Mouse (Mus musculus): Measurements from ENCODE around the gene Ccdc15. TPM values are rescaled to one million over a fixed set of nuclear protein-coding genes. Genes with fewer than 3 reads are reported as not detected.

Gene Ccdc15
- 5.6 and 6.9 TPM in 2 replicates for polyA plus RNA-seq (2016; fragmentation: Nextera tagmentation; extraction: Ambion mirVana)

DNA sequence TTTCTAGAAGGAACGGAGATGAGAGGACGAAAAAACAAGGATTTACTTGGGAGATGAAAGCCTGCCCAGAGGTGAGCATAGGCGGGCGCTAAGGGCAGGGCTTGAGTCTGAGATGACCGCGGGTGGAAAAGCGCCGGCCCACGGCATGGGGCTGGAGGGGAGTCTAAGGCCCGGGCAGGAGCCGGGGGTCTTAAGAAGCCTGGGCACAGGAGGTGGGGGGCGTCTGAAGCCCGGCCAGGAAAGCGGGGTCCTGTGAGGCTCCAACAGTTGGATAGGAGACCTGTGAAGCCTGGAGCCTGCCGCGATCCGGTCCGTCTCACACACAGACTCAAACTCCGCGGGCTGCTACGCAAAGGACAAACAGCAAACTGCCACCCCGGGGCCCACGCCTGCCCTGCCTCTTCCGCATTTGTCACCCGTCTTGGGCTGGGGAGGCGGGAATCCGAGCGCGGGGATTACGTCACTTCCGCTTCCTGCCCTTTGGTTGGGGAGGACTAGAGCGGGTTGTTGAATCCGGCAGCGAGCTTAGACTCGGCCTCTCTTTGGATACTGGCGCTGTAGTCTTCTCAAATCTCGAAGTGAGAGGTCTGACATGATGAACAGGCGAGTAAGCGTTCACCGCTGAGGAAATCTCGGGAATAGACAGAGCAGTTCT, at the start of gene Ccdc15:
TSS of gene Ccdc15 (minus strand) at position 445 of the 655 bp plus-strand sequence.
- peak; percentile 97 for ATAC-seq

GRCm38 (mm10) chr9:37393482-37394131, 45.4 kb upstream of the Ccdc15 start:
- Histone ChIP-seq H3K27ac (no peak overlapping the region), H3K9me3 (replicated peaks) (no peaks in the 10 kb centered on the region), H3K4me1 (no peaks in the 10 kb centered on the region), H3K4me3 (no peak overlapping the region), H3K9ac (no peak overlapping the region), H3K36me3 (no peaks in the 10 kb centered on the region), H3K27me3 (replicated peaks) (no peaks in the 10 kb centered on the region), H3K4me2 (no peak overlapping the region)
- WGBS (ENCODE audit: insufficient replicate concordance), result 54% methylated on average over 8 of the region's 8 CpGs
- no peak for ATAC-seq

More for the DNA sequence above, at the start of gene Ccdc15:
- peaks cover 17% of the 10 kb centered on the region for H3K4me1 ChIP-seq
- no peaks in the 10 kb centered on the region for H3K27me3 ChIP-seq (replicated peaks)
- H3K36me3 ChIP-seq, result peaks cover 3% of the 10 kb centered on the region; the same call in 1 of the 2 replicates
- H3K9me3 ChIP-seq (replicated peaks), result no peaks in the 10 kb centered on the region
- H3K4me3 ChIP-seq, result peak within 1 kb of the TSS; percentile 80
- H3K9ac ChIP-seq, result peak within 1 kb of the TSS; percentile 93
- peak within 1 kb of the TSS; percentile 74 for H3K4me2 ChIP-seq
- peak within 1 kb of the TSS; percentile 97 for H3K27ac ChIP-seq
- WGBS (ENCODE audit: insufficient replicate concordance), result under 1% methylated on average over 41 of the region's 41 CpGs

- H3K9ac ChIP-seq, result no peak overlapping the region
- H3K27me3 ChIP-seq (replicated peaks), result no peaks in the 10 kb centered on the region
- ATAC-seq, result no peak
- no peaks in the 10 kb centered on the region for H3K4me1 ChIP-seq
- no peaks in the 10 kb centered on the region for H3K36me3 ChIP-seq
- H3K9me3 ChIP-seq (replicated peaks), result no peaks in the 10 kb centered on the region
- H3K4me3 ChIP-seq, result no peak overlapping the region
- no peak overlapping the region for H3K4me2 ChIP-seq
- no peak overlapping the region for H3K27ac ChIP-seq
- WGBS (ENCODE audit: insufficient replicate concordance), result 53% methylated on average over 2 of the region's 2 CpGs
Measured at GRCm38 (mm10) chr9:37392071-37392470, 43.8 kb upstream of the Ccdc15 start.

GRCm38 (mm10) chr9:37390891-37391290, 42.7 kb upstream of the Ccdc15 start:
- H3K27ac ChIP-seq, result no peak overlapping the region
- ATAC-seq, result no peak
- WGBS (ENCODE audit: insufficient replicate concordance), result 53% methylated on average over 2 of the region's 2 CpGs

GRCm38 (mm10) chr9:37384284-37385182, 36.3 kb upstream of the Ccdc15 start:
- peaks cover 38% of the 10 kb centered on the region for H3K27me3 ChIP-seq (replicated peaks)
- WGBS (ENCODE audit: insufficient replicate concordance), result 9% methylated on average over 54 of the region's 54 CpGs
- 0 out of 2 replicates have a peak overlapping the region, but pooled peaks have one; percentile 17 for H3K9ac ChIP-seq
- H3K27ac ChIP-seq, result no peak overlapping the region
- H3K4me1 ChIP-seq, result no peaks in the 10 kb centered on the region
- no peaks in the 10 kb centered on the region for H3K9me3 ChIP-seq (replicated peaks)
- H3K4me2 ChIP-seq, result peak overlapping the region; percentile 64
- peak; percentile 40; the same call in 1 of the 2 replicates for ATAC-seq
- peak overlapping the region; percentile 30 for H3K4me3 ChIP-seq
- H3K36me3 ChIP-seq, result no peaks in the 10 kb centered on the region

More at GRCm38 (mm10) chr9:37390891-37391290, 42.7 kb upstream of the Ccdc15 start:
- no peaks in the 10 kb centered on the region for H3K36me3 ChIP-seq
- H3K4me1 ChIP-seq, result no peaks in the 10 kb centered on the region
- H3K4me2 ChIP-seq, result no peak overlapping the region
- H3K9ac ChIP-seq, result no peak overlapping the region
- peaks cover 4% of the 10 kb centered on the region for H3K27me3 ChIP-seq (replicated peaks)
- no peak overlapping the region for H3K4me3 ChIP-seq
- no peaks in the 10 kb centered on the region for H3K9me3 ChIP-seq (replicated peaks)

DNA sequence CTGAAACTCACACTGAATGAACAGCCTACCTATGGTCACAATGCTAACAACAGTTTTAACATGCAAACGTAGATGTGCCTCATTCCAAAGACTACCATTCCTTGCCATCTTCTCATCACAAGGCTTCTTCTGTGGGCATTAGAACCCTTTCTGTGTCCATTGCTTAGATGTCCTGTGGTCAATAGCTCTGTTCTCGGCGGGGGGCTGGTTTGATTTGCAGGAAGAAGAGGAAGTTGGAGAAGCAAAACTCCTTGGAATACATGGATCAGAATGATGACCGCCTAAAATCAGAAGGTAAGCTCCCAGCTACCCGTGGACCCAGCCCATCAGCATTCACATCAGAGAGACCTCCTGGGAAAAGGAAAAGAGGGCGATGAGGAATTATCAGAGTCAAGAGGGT, 34.9 kb upstream of the Ccdc15 start:
- Histone ChIP-seq H3K4me2 (no peak overlapping the region), H3K9ac (no peak overlapping the region), H3K27me3 (replicated peaks) (peaks cover 38% of the 10 kb centered on the region), H3K36me3 (no peaks in the 10 kb centered on the region), H3K27ac (no peak overlapping the region), H3K4me1 (no peaks in the 10 kb centered on the region), H3K9me3 (replicated peaks) (no peaks in the 10 kb centered on the region), H3K4me3 (no peak overlapping the region)
- 71% methylated on average over 6 of the region's 6 CpGs for WGBS (ENCODE audit: insufficient replicate concordance)
- ATAC-seq, result no peak

DNA sequence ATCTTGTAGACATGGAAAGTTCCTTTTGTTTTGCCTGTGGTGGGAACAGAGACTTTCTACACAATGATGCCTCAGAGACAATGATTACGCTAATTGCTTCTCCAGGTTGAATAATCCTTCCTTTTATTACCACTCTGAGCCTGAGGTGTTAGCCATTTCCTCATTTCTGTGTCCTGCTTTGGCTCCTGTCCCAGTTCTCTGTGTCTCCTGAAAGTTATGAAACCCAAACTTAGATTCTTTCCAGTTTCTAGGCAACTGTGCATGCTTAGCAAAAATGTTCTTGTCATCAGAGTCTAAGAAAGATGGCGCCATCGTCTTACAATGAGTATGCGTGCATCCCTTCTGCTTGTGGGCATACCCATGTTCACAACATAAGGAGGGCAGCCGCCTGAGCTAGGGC, 27.5 kb upstream of the Ccdc15 start:
- Histone ChIP-seq H3K27ac (no peak overlapping the region), H3K9ac (no peak overlapping the region), H3K9me3 (replicated peaks) (no peaks in the 10 kb centered on the region), H3K4me1 (no peaks in the 10 kb centered on the region), H3K27me3 (replicated peaks) (no peaks in the 10 kb centered on the region), H3K36me3 (no peaks in the 10 kb centered on the region), H3K4me3 (no peak overlapping the region), H3K4me2 (no peak overlapping the region)
- no peak for ATAC-seq
- WGBS (ENCODE audit: insufficient replicate concordance), result 73% methylated on average over 5 of the region's 5 CpGs

DNA sequence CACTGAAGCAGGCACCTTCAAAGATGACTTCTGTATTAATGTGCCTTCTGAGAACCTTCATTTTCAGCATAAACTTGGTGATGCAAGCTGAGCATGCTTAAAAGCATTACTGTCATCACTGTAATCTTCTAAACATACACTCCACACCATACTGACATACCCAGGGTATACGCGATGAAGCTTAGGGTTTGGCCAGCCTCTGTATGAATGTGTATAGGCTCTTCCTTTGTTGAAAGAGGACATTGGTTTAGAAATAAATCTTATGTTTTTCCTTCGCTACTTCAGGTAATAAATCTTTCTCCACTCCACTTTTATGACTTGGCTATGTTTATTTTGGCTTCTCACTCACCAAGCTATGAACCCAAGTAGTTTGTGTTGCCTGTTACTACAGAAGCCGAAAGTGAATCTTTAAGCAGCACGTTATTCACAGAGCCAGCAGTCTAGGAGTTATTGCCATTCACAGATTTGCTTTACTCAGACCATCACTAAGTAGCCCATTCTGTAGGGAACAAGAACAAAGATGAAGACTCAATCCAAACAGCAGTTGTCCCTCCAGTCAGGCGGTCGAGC, 23.1 kb upstream of the Ccdc15 start:
- Histone ChIP-seq H3K4me1 (no peaks in the 10 kb centered on the region), H3K27me3 (replicated peaks) (no peaks in the 10 kb centered on the region), H3K4me3 (no peak overlapping the region), H3K9me3 (replicated peaks) (no peaks in the 10 kb centered on the region), H3K4me2 (no peak overlapping the region), H3K9ac (no peak overlapping the region), H3K36me3 (no peaks in the 10 kb centered on the region), H3K27ac (no peak overlapping the region)
- ATAC-seq, result no peak
- WGBS (ENCODE audit: insufficient replicate concordance), result 80% methylated on average over 7 of the region's 7 CpGs

- WGBS (ENCODE audit: insufficient replicate concordance), result 59% methylated on average over 8 of the region's 8 CpGs
- no peak overlapping the region for H3K27ac ChIP-seq
- no peak for ATAC-seq
Measured at GRCm38 (mm10) chr9:37368860-37369259, 20.6 kb upstream of the Ccdc15 start.

DNA sequence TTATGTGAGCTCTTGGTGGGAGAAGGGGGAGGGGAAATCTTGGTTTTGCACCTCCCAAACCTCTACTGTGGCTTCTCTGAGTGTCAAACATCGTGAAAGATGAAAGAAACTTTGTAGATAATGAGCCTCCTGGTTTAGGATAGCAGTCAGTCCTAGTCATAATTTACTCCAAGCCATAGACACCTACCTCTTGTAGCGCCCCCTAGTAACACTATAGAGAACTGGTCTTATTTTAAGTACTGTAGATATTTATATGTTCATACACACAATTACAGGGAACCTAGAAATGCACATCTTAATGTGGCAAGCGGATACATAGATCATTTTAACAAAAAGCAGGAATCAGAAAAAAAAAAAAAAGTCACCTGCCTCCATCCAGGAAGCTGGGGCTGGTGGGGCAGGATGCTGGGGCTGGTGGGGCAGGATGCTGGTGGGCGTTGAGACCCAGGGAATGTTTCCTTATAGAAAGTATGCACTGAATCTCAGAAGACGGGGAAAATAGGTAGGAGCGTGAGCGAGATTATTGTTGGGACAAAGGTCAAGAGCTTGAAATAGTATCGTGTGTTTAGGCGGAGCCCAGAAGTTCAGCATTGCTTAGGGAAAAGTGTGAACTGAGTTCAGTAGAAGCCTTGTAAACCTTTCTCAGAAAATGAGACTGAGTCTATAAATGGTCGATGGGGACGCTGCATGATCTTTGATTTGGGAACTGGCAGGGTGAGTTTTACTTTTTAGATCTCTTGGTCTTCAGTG, 20.0 kb upstream of the Ccdc15 start:
- WGBS (ENCODE audit: insufficient replicate concordance), result 63% methylated on average over 11 of the region's 11 CpGs
- ATAC-seq, result no peak
- no peak overlapping the region for H3K9ac ChIP-seq
- no peaks in the 10 kb centered on the region for H3K4me1 ChIP-seq
- H3K9me3 ChIP-seq (replicated peaks), result no peaks in the 10 kb centered on the region
- H3K27me3 ChIP-seq (replicated peaks), result no peaks in the 10 kb centered on the region
- H3K4me2 ChIP-seq, result no peak overlapping the region
- H3K36me3 ChIP-seq, result no peaks in the 10 kb centered on the region
- H3K4me3 ChIP-seq, result no peak overlapping the region
- no peak overlapping the region for H3K27ac ChIP-seq

More at GRCm38 (mm10) chr9:37368860-37369259, 20.6 kb upstream of the Ccdc15 start:
- Histone ChIP-seq H3K4me3 (no peak overlapping the region), H3K27me3 (replicated peaks) (no peaks in the 10 kb centered on the region), H3K4me2 (no peak overlapping the region), H3K4me1 (no peaks in the 10 kb centered on the region), H3K9me3 (replicated peaks) (no peaks in the 10 kb centered on the region), H3K36me3 (no peaks in the 10 kb centered on the region), H3K9ac (no peak overlapping the region)
